Mouse (Mus musculus): ENCODE results near the gene Gm28539. TPM values are rescaled to one million over a fixed set of nuclear protein-coding genes. Genes with fewer than 3 reads are reported as not detected.
"Not testable (repeated sequence)": the region's sequence is repeated elsewhere in the genome, so short reads cannot be mapped to it uniquely, and the experiment has no call there.

Gm28539 gene
- polyA plus RNA-seq, 1 experiment from 2014 or later, result not detected

DNA sequence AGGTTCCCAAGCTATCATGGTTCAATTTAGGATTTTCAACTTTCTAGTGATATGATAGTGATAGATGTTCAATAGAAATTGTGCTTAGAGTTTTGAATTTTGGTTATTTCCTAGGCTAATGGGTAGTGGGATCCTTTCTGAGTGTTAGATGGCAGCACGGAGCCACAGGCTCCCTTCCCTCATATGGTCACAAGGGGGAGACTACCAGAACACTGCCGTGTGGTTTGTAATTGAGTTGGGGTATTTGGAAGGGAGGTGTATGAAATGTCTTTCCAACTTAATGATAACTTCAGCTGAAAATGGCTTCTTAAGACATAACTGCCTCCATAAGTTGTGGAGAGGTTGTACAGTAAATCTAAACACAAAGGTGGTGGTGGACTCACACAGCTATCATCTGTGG lies 2.9 kb upstream of the Gm28539 start:
- no peak for ATAC-seq (replicated peaks; ENCODE audit: insufficient number of reproducible peaks, low FRiP score, low TSS enrichment)
- Histone ChIP-seq H3K27me3 (ENCODE audit: control insufficient read depth, insufficient read depth, low read length) (no peaks in the 10 kb centered on the region), H3K4me3 (ENCODE audit: low read depth, low read length) (no peak overlapping the region), H3K4me2 (no peak overlapping the region), H3K9ac (ENCODE audit: low read depth, low read length) (no peak overlapping the region), H3K27ac (ENCODE audit: low read depth, low read length) (no peak overlapping the region), H3K4me1 (ENCODE audit: control insufficient read depth, insufficient read depth, low read length) (no peaks in the 10 kb centered on the region), H3K9me3 (replicated peaks; ENCODE audit: control insufficient read depth, low read length) (no peaks in the 10 kb centered on the region), H3K36me3 (ENCODE audit: control insufficient read depth, insufficient read depth, low read length) (peaks cover 12% of the 10 kb centered on the region)
- 67% methylated on average over 2 of the region's 2 CpGs for WGBS (ENCODE audit: insufficient replicate concordance)

DNA sequence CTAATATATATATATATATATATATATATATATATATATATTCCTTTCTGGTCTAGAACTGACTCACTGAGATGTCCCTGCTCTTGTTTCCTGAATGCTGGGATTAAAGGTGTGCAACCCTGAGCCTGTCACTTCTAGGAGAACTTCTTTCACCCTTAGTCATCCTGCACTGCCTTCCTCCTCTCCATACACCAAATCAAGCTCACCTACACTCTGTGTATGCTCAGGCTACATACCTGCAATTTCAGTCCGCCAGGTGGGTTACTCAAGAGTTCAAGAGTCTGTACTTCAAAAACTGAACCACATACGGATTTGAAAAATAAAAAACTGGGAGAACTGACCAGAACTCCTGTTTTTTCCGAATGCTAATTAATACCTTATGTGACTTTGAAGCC lies 314 bp upstream of the Gm28539 start:
- no peak for ATAC-seq (replicated peaks; ENCODE audit: insufficient number of reproducible peaks, low FRiP score, low TSS enrichment)
- no peaks in the 10 kb centered on the region for H3K4me1 ChIP-seq (ENCODE audit: control insufficient read depth, insufficient read depth, low read length)
- peak overlapping the region; percentile 70 for H3K4me2 ChIP-seq
- WGBS (ENCODE audit: insufficient replicate concordance), result 24% methylated on average over 3 of the region's 3 CpGs
- H3K27me3 ChIP-seq (ENCODE audit: control insufficient read depth, insufficient read depth, low read length), result no peaks in the 10 kb centered on the region
- peaks cover 5% of the 10 kb centered on the region; the same call in 1 of the 2 replicates for H3K36me3 ChIP-seq (ENCODE audit: control insufficient read depth, insufficient read depth, low read length)
- H3K4me3 ChIP-seq (ENCODE audit: low read depth, low read length), result peak overlapping the region; percentile 97
- H3K27ac ChIP-seq (ENCODE audit: low read depth, low read length), result no peak overlapping the region
- H3K9me3 ChIP-seq (replicated peaks; ENCODE audit: control insufficient read depth, low read length), result no peaks in the 10 kb centered on the region
- H3K9ac ChIP-seq (ENCODE audit: low read depth, low read length), result peak overlapping the region; percentile 93; the same call in 1 of the 2 replicates

DNA sequence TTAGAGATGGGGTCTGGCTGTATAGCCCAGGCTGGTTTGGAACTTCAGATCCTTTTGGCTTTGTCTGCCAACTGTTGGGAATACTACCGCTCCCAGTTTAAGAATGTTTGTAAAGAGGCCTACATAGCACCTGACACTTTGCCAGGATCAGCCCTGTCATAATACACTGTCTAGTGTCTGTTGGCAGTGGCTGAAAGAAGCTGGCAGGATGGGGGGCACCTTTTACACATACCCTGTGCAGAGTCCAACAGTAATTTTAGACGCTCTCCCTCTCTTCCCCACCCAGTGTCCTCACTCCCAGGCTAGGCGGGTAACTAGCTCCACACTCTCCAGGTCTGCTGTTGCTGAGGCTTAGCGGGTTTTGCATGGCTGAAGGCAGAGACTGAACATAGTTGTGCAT lies 2.0 kb downstream of the Gm28539 start:
- Histone ChIP-seq H3K4me2 (no peak overlapping the region), H3K9me3 (replicated peaks; ENCODE audit: control insufficient read depth, low read length) (no peaks in the 10 kb centered on the region), H3K4me3 (ENCODE audit: low read depth, low read length) (no peak overlapping the region), H3K4me1 (ENCODE audit: control insufficient read depth, insufficient read depth, low read length) (no peaks in the 10 kb centered on the region), H3K27ac (ENCODE audit: low read depth, low read length) (no peak overlapping the region), H3K36me3 (ENCODE audit: control insufficient read depth, insufficient read depth, low read length) (no peaks in the 10 kb centered on the region), H3K27me3 (ENCODE audit: control insufficient read depth, insufficient read depth, low read length) (no peaks in the 10 kb centered on the region), H3K9ac (ENCODE audit: low read depth, low read length) (no peak overlapping the region)
- no peak for ATAC-seq (replicated peaks; ENCODE audit: insufficient number of reproducible peaks, low FRiP score, low TSS enrichment)
- WGBS (ENCODE audit: insufficient replicate concordance), result 96% methylated on average over 4 of the region's 4 CpGs

DNA sequence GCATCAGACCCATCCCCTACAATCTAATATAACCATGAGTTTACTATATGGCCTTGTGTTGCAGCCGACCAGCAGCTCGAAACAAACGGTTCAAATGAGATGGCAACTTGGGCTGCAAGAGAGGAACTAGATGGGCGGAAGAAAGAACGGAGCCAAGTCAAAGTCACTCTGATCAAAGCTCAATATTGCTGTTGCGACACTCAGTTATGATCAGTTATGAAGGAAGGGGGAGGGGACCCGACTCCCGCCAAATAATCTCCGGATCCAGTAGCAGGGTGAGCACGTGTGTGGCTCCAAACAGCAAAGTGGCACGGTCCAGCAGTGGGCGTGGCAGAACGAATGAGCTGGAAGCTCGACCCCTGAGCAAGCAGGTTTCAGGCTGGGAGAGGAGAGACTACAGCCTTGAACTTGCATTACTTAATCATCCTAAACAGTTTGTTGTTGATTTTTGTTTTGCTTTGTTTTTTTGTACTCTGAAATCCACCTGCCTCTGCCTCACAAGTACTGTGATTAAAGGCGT lies 10.0 kb downstream of the Gm28539 start:
- no peaks in the 10 kb centered on the region for H3K9me3 ChIP-seq (replicated peaks; ENCODE audit: control insufficient read depth, low read length)
- H3K4me3 ChIP-seq (ENCODE audit: low read depth, low read length), result no peak overlapping the region
- no peak overlapping the region for H3K4me2 ChIP-seq
- H3K27me3 ChIP-seq (ENCODE audit: control insufficient read depth, insufficient read depth, low read length), result no peaks in the 10 kb centered on the region
- 87% methylated on average over 15 of the region's 15 CpGs for WGBS (ENCODE audit: insufficient replicate concordance)
- H3K4me1 ChIP-seq (ENCODE audit: control insufficient read depth, insufficient read depth, low read length), result no peaks in the 10 kb centered on the region
- no peak overlapping the region for H3K9ac ChIP-seq (ENCODE audit: low read depth, low read length)
- no peak for ATAC-seq (replicated peaks; ENCODE audit: insufficient number of reproducible peaks, low FRiP score, low TSS enrichment)
- no peaks in the 10 kb centered on the region for H3K36me3 ChIP-seq (ENCODE audit: control insufficient read depth, insufficient read depth, low read length)
- no peak overlapping the region for H3K27ac ChIP-seq (ENCODE audit: low read depth, low read length)

DNA sequence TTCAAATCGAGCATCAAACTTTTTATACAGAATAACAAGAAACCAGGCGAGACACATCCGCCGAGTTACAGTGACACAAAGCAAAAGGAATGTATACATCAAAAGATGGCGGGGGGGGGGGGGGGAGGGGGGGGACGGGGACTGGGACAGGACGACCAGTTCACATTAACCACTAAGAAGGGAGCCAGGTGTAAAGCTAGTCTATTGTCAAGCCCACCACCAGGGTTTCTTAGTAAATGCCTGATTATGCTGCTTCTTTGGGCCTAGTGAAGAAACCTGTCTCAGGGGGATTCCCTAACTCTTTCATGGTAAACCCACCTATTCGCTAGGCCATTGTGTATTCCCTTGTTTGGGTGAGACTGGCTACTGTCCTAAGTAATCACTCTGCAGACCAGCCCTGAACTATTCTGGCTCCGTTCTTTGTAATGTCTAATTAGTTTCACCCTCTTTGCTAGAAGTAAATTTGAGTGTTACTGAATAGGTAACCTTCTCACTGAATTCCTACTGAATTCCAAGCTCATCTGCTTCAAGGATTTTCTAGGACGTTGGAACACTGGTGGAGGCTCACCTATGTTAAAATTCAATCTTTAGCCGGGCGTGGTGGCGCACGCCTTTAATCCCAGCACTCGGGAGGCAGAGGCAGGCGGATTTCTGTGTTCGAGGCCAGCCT lies 13.3 kb downstream of the Gm28539 start:
- not testable (repeated sequence) for H3K4me2 ChIP-seq; H3K27ac ChIP-seq (ENCODE audit: low read depth, low read length); H3K36me3 ChIP-seq (ENCODE audit: control insufficient read depth, insufficient read depth, low read length); H3K27me3 ChIP-seq (ENCODE audit: control insufficient read depth, insufficient read depth, low read length); ATAC-seq (replicated peaks; ENCODE audit: insufficient number of reproducible peaks, low FRiP score, low TSS enrichment); H3K4me1 ChIP-seq (ENCODE audit: control insufficient read depth, insufficient read depth, low read length); H3K9ac ChIP-seq (ENCODE audit: low read depth, low read length); H3K4me3 ChIP-seq (ENCODE audit: low read depth, low read length); H3K9me3 ChIP-seq (replicated peaks; ENCODE audit: control insufficient read depth, low read length)
- 87% methylated on average over 15 of the region's 17 CpGs for WGBS (ENCODE audit: insufficient replicate concordance)

DNA sequence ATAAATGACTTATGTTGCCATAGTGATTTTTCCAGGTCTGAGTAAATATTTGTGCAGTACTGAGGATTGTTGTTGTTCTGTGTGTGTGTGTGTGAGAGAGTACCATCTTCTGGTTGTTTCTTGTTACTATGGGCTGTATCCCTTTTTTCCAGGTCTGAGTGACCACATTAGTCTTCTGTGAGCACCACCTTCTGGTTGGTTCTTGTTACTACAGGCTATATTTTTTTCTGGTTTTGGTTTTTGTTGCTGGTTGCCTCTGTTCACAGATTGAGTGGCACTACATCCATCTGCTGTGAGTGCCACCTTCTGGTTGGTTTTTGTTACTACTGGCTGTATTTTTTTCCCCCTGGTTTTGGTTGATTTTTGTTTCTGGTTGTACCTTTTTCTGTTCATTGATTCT lies 22.2 kb downstream of the Gm28539 start:
- H3K27ac ChIP-seq (ENCODE audit: low read depth, low read length), result no peak overlapping the region
- H3K4me1 ChIP-seq (ENCODE audit: control insufficient read depth, insufficient read depth, low read length), result no peaks in the 10 kb centered on the region
- no peaks in the 10 kb centered on the region for H3K27me3 ChIP-seq (ENCODE audit: control insufficient read depth, insufficient read depth, low read length)
- no peaks in the 10 kb centered on the region for H3K36me3 ChIP-seq (ENCODE audit: control insufficient read depth, insufficient read depth, low read length)
- ATAC-seq (replicated peaks; ENCODE audit: insufficient number of reproducible peaks, low FRiP score, low TSS enrichment), result no peak
- no peaks in the 10 kb centered on the region for H3K9me3 ChIP-seq (replicated peaks; ENCODE audit: control insufficient read depth, low read length)
- H3K4me2 ChIP-seq, result no peak overlapping the region
- H3K4me3 ChIP-seq (ENCODE audit: low read depth, low read length), result no peak overlapping the region
- H3K9ac ChIP-seq (ENCODE audit: low read depth, low read length), result no peak overlapping the region

DNA sequence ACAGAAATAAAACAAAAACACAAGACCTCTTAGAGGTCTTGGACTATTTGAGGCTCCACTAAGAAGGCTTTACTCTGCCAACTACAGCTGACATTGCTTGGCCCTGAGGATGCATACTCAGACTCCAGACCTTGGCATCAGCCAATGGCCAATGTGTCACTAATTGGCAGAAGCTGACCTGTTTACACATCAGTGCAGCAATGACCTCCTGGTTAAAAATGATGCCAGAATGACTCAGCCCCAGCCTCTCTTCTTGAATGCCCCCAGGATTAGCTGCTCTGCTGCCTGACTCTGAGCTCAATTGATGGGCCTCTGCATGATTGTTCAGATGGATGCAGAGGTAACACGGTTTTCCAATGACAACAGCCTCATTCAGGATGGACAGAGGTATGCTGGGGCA lies 23.8 kb downstream of the Gm28539 start:
- H3K4me2 ChIP-seq, result no peak overlapping the region
- H3K9ac ChIP-seq (ENCODE audit: low read depth, low read length), result no peak overlapping the region
- ATAC-seq (replicated peaks; ENCODE audit: insufficient number of reproducible peaks, low FRiP score, low TSS enrichment), result no peak
- H3K27me3 ChIP-seq (ENCODE audit: control insufficient read depth, insufficient read depth, low read length), result no peaks in the 10 kb centered on the region
- H3K4me3 ChIP-seq (ENCODE audit: low read depth, low read length), result no peak overlapping the region
- H3K36me3 ChIP-seq (ENCODE audit: control insufficient read depth, insufficient read depth, low read length), result no peaks in the 10 kb centered on the region
- H3K4me1 ChIP-seq (ENCODE audit: control insufficient read depth, insufficient read depth, low read length), result no peaks in the 10 kb centered on the region
- H3K27ac ChIP-seq (ENCODE audit: low read depth, low read length), result no peak overlapping the region
- no peaks in the 10 kb centered on the region for H3K9me3 ChIP-seq (replicated peaks; ENCODE audit: control insufficient read depth, low read length)
- WGBS (ENCODE audit: insufficient replicate concordance), result 75% methylated on average over 1 of the region's 1 CpGs

DNA sequence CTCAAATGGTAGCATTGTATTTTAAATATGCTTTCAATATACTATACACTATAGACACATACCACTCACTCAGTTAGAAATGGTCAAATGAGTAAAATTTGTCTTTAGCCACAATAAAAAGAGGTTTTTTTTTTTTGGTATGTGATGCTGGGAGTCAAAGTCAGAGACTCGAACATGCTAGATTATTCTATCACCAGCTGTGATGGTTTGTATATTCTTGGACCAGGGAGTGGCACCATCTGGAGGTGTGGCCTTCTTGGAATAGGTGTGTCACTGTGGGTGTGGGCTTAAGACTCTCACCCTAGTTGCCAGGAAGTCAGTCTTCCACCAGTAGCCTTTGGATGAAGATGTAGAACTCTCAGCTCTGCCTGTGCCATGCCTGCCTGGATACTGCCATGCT lies 34.1 kb downstream of the Gm28539 start:
- not testable (repeated sequence) for H3K27ac ChIP-seq (ENCODE audit: low read depth, low read length); H3K27me3 ChIP-seq (ENCODE audit: control insufficient read depth, insufficient read depth, low read length); H3K4me2 ChIP-seq; ATAC-seq (replicated peaks; ENCODE audit: insufficient number of reproducible peaks, low FRiP score, low TSS enrichment); H3K9ac ChIP-seq (ENCODE audit: low read depth, low read length); H3K9me3 ChIP-seq (replicated peaks; ENCODE audit: control insufficient read depth, low read length); H3K4me1 ChIP-seq (ENCODE audit: control insufficient read depth, insufficient read depth, low read length); H3K4me3 ChIP-seq (ENCODE audit: low read depth, low read length)
- peaks cover 30% of the 10 kb centered on the region for H3K36me3 ChIP-seq (ENCODE audit: control insufficient read depth, insufficient read depth, low read length)
- WGBS (ENCODE audit: insufficient replicate concordance), result 87% methylated on average over 1 of the region's 1 CpGs

DNA sequence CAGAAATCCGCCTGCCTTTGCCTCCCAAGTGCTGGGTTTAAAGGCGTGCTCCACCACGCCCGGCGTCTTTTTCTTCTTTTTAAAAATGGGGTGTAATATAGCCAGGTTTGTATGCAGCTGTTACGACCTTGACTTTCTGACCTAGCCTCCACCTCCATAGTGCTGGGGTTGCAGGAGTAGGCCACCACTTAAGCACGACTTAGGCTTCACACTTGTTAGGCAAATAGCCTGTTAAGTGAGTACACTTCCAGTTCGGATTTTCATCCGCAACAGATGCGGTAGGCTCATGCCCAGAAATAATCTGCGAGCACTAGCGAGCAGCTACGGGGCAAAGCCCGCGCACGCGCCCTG lies 39.7 kb downstream of the Gm28539 start:
- H3K9ac ChIP-seq (ENCODE audit: low read depth, low read length), result peak overlapping the region; percentile 72
- peak overlapping the region; percentile 68 for H3K4me2 ChIP-seq
- H3K36me3 ChIP-seq (ENCODE audit: control insufficient read depth, insufficient read depth, low read length), result peaks cover 37% of the 10 kb centered on the region
- peak overlapping the region; percentile 84 for H3K4me3 ChIP-seq (ENCODE audit: low read depth, low read length)
- no peaks in the 10 kb centered on the region; the same call in 1 of the 2 replicates for H3K4me1 ChIP-seq (ENCODE audit: control insufficient read depth, insufficient read depth, low read length)
- ATAC-seq (replicated peaks; ENCODE audit: insufficient number of reproducible peaks, low FRiP score, low TSS enrichment), result peak; percentile 13
- H3K9me3 ChIP-seq (replicated peaks; ENCODE audit: control insufficient read depth, low read length), result no peaks in the 10 kb centered on the region
- peak overlapping the region; percentile 89 for H3K27ac ChIP-seq (ENCODE audit: low read depth, low read length)
- WGBS (ENCODE audit: insufficient replicate concordance), result 2% methylated on average over 17 of the region's 17 CpGs
- no peaks in the 10 kb centered on the region for H3K27me3 ChIP-seq (ENCODE audit: control insufficient read depth, insufficient read depth, low read length)
